Mouse (Mus musculus) CH12.LX (cell line): ENCODE data around the gene Slc2a3. TPM values are rescaled to one million over a fixed set of nuclear protein-coding genes. Genes with fewer than 3 reads are reported as not detected.
"Not testable (repeated sequence)": the region's sequence is repeated elsewhere in the genome, so short reads cannot be mapped to it uniquely, and the experiment has no call there.

Experiments
- DNase-seq: peaks from one replicate; pipeline ENCODE4 v3.0.0-alpha.2; 2013; ENCODE audit errors: extremely low read depth
- H3K27ac ChIP-seq: 2 replicates; pipeline ENCODE4 v1.5.1; 2012; ENCODE audit warnings: low read depth, mild to moderate bottlenecking, control low read depth, moderate library complexity; ENCODE audit not compliant: insufficient read depth
- H3K27me3 ChIP-seq: replicated peaks from 2 replicates; pipeline ENCODE3; 2012; ENCODE audit warnings: inconsistent platforms
- H3K36me3 ChIP-seq, 2 experiments: replicated peaks in 1 of 2; 2 replicates each; pipeline versions ENCODE3 to v1.6.1; 2012; ENCODE audit warnings: inconsistent platforms in 1 of 2, low read length in 1 of 2, mild to moderate bottlenecking in 1 of 2, mixed read lengths in 1 of 2, moderate library complexity in 1 of 2; ENCODE audit not compliant: control insufficient read depth in 1 of 2, insufficient read depth in 1 of 2
- H3K4me1 ChIP-seq, 2 experiments: 2 replicates each; pipeline ENCODE4 v1.6.1; 2012; ENCODE audit warnings: inconsistent platforms in 1 of 2, moderate library complexity in 1 of 2; ENCODE audit not compliant: insufficient read depth in 2 of 2, control insufficient read depth in 1 of 2
- H3K4me2 ChIP-seq: 2 replicates; pipeline ENCODE4 v1.6.1; 2012; ENCODE audit warnings: low read depth, mild to moderate bottlenecking, control low read depth; ENCODE audit not compliant: poor library complexity, insufficient read depth, severe bottlenecking
- H3K4me3 ChIP-seq, 3 experiments: fragments of 150-350 bp in 1 of 3; sonication (generic) in 1 of 3; replicated peaks in 1 of 3; 2 replicates each; pipeline versions ENCODE3 to v1.5.1; 2011 to 2012; ENCODE audit warnings: low read depth in 2 of 3, low read length in 2 of 3, mild to moderate bottlenecking in 2 of 3, moderate library complexity in 2 of 3, control low read depth in 1 of 3, improper control_type of control experiment in 1 of 3, inconsistent platforms in 1 of 3, mixed read lengths in 1 of 3; ENCODE audit not compliant: poor library complexity in 1 of 3
- H3K79me2 ChIP-seq: replicated peaks from 2 replicates; pipeline ENCODE4 v1.6.1; 2012; ENCODE audit warnings: mild to moderate bottlenecking, moderate library complexity; ENCODE audit not compliant: control insufficient read depth, poor library complexity, insufficient read depth, severe bottlenecking; ENCODE audit errors: extremely low read depth
- H3K9ac ChIP-seq: 2 replicates; pipeline ENCODE4 v1.6.1; 2012; ENCODE audit warnings: low read depth, mild to moderate bottlenecking, control low read depth, moderate library complexity; ENCODE audit not compliant: insufficient read depth
- H3K9me3 ChIP-seq: replicated peaks from 2 replicates; pipeline ENCODE3; 2012; ENCODE audit warnings: low read length, inconsistent platforms, mixed read lengths
- CHD1 ChIP-seq: IDR thresholded peaks from 2 replicates; pipeline ENCODE4 v1.6.1; 2012; ENCODE audit warnings: low read depth, low read length, improper control_type of control experiment, inconsistent platforms
- CTCF ChIP-seq, 2 experiments: IDR thresholded peaks in 1 of 2; conservative IDR thresholded peaks in 1 of 2; 2 replicates each; pipeline ENCODE4 v1.5.1; 2011 to 2012; ENCODE audit warnings: low read depth in 2 of 2, low read length in 2 of 2, improper control_type of control experiment in 1 of 2, inconsistent platforms in 1 of 2, mild to moderate bottlenecking in 1 of 2, moderate library complexity in 1 of 2
- E2F4 ChIP-seq: IDR thresholded peaks from 2 replicates; pipeline ENCODE4 v1.6.1; 2011; ENCODE audit warnings: low read depth, low read length, improper control_type of control experiment; ENCODE audit not compliant: insufficient replicate concordance
- ELF1 ChIP-seq: IDR thresholded peaks from 2 replicates; pipeline ENCODE4 v1.6.1; 2014; ENCODE audit warnings: low read depth, mild to moderate bottlenecking, inconsistent platforms, low read length, improper control_type of control experiment
- GABPA ChIP-seq: IDR thresholded peaks from 2 replicates; pipeline ENCODE4 v1.6.1; 2012; ENCODE audit warnings: low read depth, low read length, improper control_type of control experiment, inconsistent platforms; ENCODE audit not compliant: insufficient replicate concordance
- HCFC1 ChIP-seq: IDR thresholded peaks from 2 replicates; pipeline ENCODE4 v1.6.1; 2012; ENCODE audit warnings: low read depth, mild to moderate bottlenecking, inconsistent platforms, low read length, improper control_type of control experiment
- MAX ChIP-seq: IDR thresholded peaks from 2 replicates; pipeline ENCODE4 v1.6.1; 2011; ENCODE audit warnings: low read length, improper control_type of control experiment
- MAZ ChIP-seq: IDR thresholded peaks from 2 replicates; pipeline ENCODE4 v1.6.1; 2012; ENCODE audit warnings: low read depth, mild to moderate bottlenecking, inconsistent platforms, low read length, improper control_type of control experiment, moderate library complexity
- MEF2A ChIP-seq: IDR thresholded peaks from 2 replicates; pipeline ENCODE4 v1.6.1; 2014; ENCODE audit warnings: low read depth, mild to moderate bottlenecking, inconsistent platforms, low read length, improper control_type of control experiment, borderline replicate concordance
- NELFE ChIP-seq: IDR thresholded peaks from 2 replicates; pipeline ENCODE4 v1.6.1; 2011; ENCODE audit warnings: low read depth, low read length, improper control_type of control experiment
- NRF1 ChIP-seq: IDR thresholded peaks from 2 replicates; pipeline ENCODE4 v1.6.1; 2014; ENCODE audit warnings: low read depth, mild to moderate bottlenecking, inconsistent platforms, low read length, improper control_type of control experiment, moderate library complexity
- RAD21 ChIP-seq: IDR thresholded peaks from 2 replicates; pipeline ENCODE4 v1.6.1; 2011; ENCODE audit warnings: low read depth, mild to moderate bottlenecking, low read length, improper control_type of control experiment, moderate library complexity
- RCOR1 ChIP-seq: conservative IDR thresholded peaks from 2 replicates; pipeline ENCODE4 v1.6.1; 2012; ENCODE audit warnings: low read depth, mild to moderate bottlenecking, inconsistent platforms, low read length, improper control_type of control experiment
- SIN3A ChIP-seq: IDR thresholded peaks from 2 replicates; pipeline ENCODE4 v1.6.1; 2012; ENCODE audit warnings: low read length, improper control_type of control experiment, inconsistent platforms
- SMC3 ChIP-seq: IDR thresholded peaks from 2 replicates; pipeline ENCODE4 v1.6.1; 2011; ENCODE audit warnings: low read depth, low read length, improper control_type of control experiment
- TBP ChIP-seq: conservative IDR thresholded peaks from 2 replicates; pipeline ENCODE4 v1.6.1; 2011; ENCODE audit warnings: low read depth, low read length, improper control_type of control experiment
- TCF12 ChIP-seq: IDR thresholded peaks from 2 replicates; pipeline ENCODE4 v1.6.1; 2014; ENCODE audit warnings: low read depth, mild to moderate bottlenecking, inconsistent platforms, low read length, improper control_type of control experiment
- USF1 ChIP-seq: IDR thresholded peaks from 2 replicates; pipeline ENCODE4 v1.6.1; 2014; ENCODE audit warnings: low read depth, mild to moderate bottlenecking, inconsistent platforms, low read length, improper control_type of control experiment
- ZC3H11A ChIP-seq: IDR thresholded peaks from 2 replicates; pipeline ENCODE4 v1.6.1; 2012; ENCODE audit warnings: low read depth, mild to moderate bottlenecking, inconsistent platforms, low read length, improper control_type of control experiment
- ZNF384 ChIP-seq: IDR thresholded peaks from 2 replicates; pipeline ENCODE4 v1.6.1; 2012; ENCODE audit warnings: low read depth, low read length, improper control_type of control experiment, inconsistent platforms
- dilution Hi-C: fragments of 300-500 bp; cut with MboI; formaldehyde crosslinking; loops from 2 replicates; pipeline ENCODE4 v1.14.3; 2020; ENCODE audit warnings: low sequenced_read_pairs; ENCODE audit not compliant: extremely low pct_unique_long_range_greater_than_20kb, extremely low pct_ligation_motif_present
- in situ Hi-C: fragments of 300-500 bp; cut with MboI; formaldehyde crosslinking; loops from 3 replicates; pipeline ENCODE4 v1.14.3; 2019; ENCODE audit warnings: low sequenced_read_pairs, low pct_ligation_motif_present, low pct_unique_long_range_greater_than_20kb, mixed read lengths
- polyA plus RNA-seq: library from polyadenylated mRNA; unstranded; fragments of >175 nt; gene quantifications from 2 replicates; pipeline ENCODE4 v1.2.1, GENCODE M21; 2012; ENCODE audit warnings: low read depth; ENCODE audit not compliant: insufficient read length
- total RNA-seq, 2 experiments: library from RNA; depleted of rRNA; stranded (reverse); fragments of 300-350 nt in 1 of 2; fragments of >200 nt in 1 of 2; gene quantifications; 2 replicates each; pipeline ENCODE4 v1.2.3; 2012 to 2014

Gene Slc2a3
- total and polyA plus RNA-seq, 3 experiments: 28.8 to 38.3 (median 29.7) TPM

DNA sequence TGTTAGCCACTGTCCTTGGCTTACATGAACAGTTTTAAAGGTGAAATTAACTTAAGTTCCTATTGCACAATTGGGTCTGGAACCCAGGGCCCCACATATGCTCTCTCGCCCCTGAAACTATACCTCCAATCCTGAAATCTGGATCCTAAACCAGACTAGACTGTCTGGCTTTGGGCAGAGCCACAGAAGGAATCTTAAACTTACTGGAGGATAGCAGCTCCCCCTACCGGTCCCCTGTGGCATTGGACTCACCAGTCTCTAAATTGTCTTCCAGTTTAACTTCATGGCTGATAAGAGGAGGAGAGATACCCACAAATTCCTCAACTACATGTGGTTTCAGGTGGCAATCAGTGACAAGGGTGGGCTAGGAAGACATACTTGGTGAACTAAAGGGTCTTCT lies 81.5 kb downstream of the Slc2a3 start:
- in situ Hi-C loops (loop anchor here (10.0 kb wide), 1 partner anchor 45 kb away; no protein-coding TSS in a partner anchor), dilution Hi-C loops (no loop called here)
- Histone ChIP-seq H3K4me2 (no peak overlapping the region), H3K27ac (no peak overlapping the region), H3K36me3 (no peaks in the 10 kb centered on the region), H3K27me3 (no peaks in the 10 kb centered on the region), H3K4me1 (no peaks in the 10 kb centered on the region), H3K4me3 (no peak overlapping the region), H3K9me3 (no peaks in the 10 kb centered on the region), H3K79me2 (no peaks in the 10 kb centered on the region), H3K9ac (no peak overlapping the region)
- TF ChIP-seq SIN3A: no peak
- TF ChIP-seq NRF1: no peak
- TF ChIP-seq CHD1: no peak
- no peak for TF ChIP-seq MEF2A
- TF ChIP-seq CTCF (conservative IDR thresholded peaks at IDR 0.05 in 1 of 2, IDR thresholded peaks at IDR 0.05 in 1 of 2; ENCODE audit: low read depth in 2 of 2, low read length in 2 of 2): peak; percentile 91 to 95
- no peak for TF ChIP-seq MAX
- TF ChIP-seq TBP: no peak
- TF ChIP-seq USF1: no peak
- TF ChIP-seq ZC3H11A: no peak
- TF ChIP-seq ZNF384: no peak
- peak; percentile 76 for TF ChIP-seq SMC3
- TF ChIP-seq RAD21: peak; percentile 82
- TF ChIP-seq TCF12: no peak
- TF ChIP-seq NELFE: no peak
- DNase-seq: peak; percentile 68

DNA sequence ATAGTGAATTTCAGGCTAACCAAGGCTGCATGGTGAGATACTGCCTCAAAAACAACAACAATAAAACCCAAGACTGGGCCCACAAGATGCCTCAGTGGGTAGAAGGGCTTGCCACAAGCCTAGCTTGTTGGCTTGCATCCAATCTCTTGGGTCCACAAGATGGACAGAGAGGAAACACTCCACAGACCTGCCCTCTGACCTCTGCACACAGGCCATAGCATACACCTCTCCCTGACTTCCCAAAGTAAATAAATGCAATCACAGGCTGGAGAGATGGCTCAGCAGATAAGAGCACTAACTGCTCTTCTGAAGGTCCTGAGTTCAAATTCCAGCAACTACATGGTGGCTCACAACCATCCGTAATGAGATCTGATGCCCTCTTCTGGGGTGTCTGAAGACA lies 83.2 kb downstream of the Slc2a3 start:
- H3K27ac ChIP-seq, H3K4me1 ChIP-seq, H3K36me3 ChIP-seq, H3K4me2 ChIP-seq, dilution Hi-C loops, in situ Hi-C loops, H3K9ac ChIP-seq, DNase-seq, H3K9me3 ChIP-seq, H3K27me3 ChIP-seq, H3K79me2 ChIP-seq, H3K4me3 ChIP-seq: not testable (repeated sequence)

DNA sequence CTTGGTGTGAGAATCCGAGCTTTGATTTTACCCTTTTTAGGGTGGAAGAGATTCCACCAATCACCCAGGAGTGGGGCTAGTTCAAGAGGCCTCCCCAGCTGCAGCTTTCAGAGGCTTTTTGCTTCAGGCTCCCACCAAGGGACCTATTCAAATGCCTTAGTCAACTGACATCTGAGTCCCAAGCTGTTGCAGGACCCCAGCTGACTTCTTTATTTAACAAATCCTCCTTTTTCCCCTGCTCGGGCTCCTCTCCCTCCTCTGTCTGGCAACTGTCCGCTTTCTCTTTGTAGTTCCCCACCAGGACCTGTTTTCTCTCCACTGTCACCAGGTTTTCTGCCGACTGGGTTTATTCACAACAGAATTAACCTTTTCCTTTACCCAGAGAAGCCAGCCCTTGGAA lies 85.6 kb downstream of the Slc2a3 start:
- H3K27me3 ChIP-seq: no peaks in the 10 kb centered on the region
- no peak overlapping the region for H3K4me2 ChIP-seq
- no peaks in the 10 kb centered on the region for H3K36me3 ChIP-seq
- H3K4me3 ChIP-seq: no peak overlapping the region
- no peak overlapping the region for H3K27ac ChIP-seq
- in situ Hi-C loops (no loop called here), dilution Hi-C loops (no loop called here)
- no peak overlapping the region for H3K9ac ChIP-seq
- no peaks in the 10 kb centered on the region for H3K9me3 ChIP-seq
- no peaks in the 10 kb centered on the region for H3K4me1 ChIP-seq
- TF ChIP-seq HCFC1 (no peak), TBP (no peak), E2F4 (no peak), GABPA (no peak), ZC3H11A (no peak), CTCF (conservative IDR thresholded peaks at IDR 0.05 in 1 of 2, IDR thresholded peaks at IDR 0.05 in 1 of 2; ENCODE audit: low read depth in 2 of 2, low read length in 2 of 2) (no peak), ELF1 (no peak), MEF2A (no peak), MAZ (no peak), RAD21 (no peak), RCOR1 (no peak), SMC3 (no peak), CHD1 (no peak), USF1 (no peak)
- H3K79me2 ChIP-seq: no peaks in the 10 kb centered on the region
- DNase-seq: no peak
